Mouse (Mus musculus): ENCODE data around the gene Sned1. TPM values are rescaled to one million over a fixed set of nuclear protein-coding genes. Genes with fewer than 3 reads are reported as not detected.
A peak's percentile ranks its signal among the peaks of the same experiment; 100 is the strongest.

Sned1 gene
- polyA plus RNA-seq, 1 experiment, result 2.6 TPM

DNA sequence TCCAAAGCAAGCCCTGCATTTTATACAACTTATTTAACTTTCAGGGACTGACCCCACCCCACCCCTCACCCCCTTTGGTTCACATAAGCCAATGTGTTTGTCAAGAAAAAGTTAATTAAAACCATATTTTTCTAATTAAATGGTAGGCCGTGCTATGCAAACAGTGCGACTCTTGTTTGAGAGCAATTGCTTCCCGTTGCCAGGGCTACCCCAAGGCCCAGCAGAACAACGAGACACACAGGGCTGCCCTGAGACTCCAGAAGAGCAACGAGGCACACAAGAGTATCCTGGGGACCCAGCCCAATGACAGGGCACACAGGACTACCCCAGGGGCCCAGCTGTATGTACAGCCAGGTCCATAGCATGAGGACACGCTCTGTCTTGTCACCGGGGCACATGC lies 14.9 kb upstream of the Sned1 start:
- H3K36me3 ChIP-seq (ENCODE audit: control insufficient read depth, insufficient read depth, low read length), result no peaks in the 10 kb centered on the region
- no peaks in the 10 kb centered on the region for H3K27me3 ChIP-seq (ENCODE audit: control insufficient read depth, insufficient read depth, low read length)
- peaks cover 6% of the 10 kb centered on the region for H3K4me1 ChIP-seq (ENCODE audit: control insufficient read depth, insufficient read depth, insufficient read length, low read length)
- no peak for TF ChIP-seq CTCF (IDR thresholded peaks at IDR 0.05; ENCODE audit: extremely low read depth, insufficient read length, insufficient replicate concordance, low read depth, low read length)
- TF ChIP-seq POLR2A (IDR thresholded peaks at IDR 0.05; ENCODE audit: low read depth, low read length), result no peak
- WGBS, result 77% methylated on average over 7 of the region's 7 CpGs
- no peak overlapping the region for H3K4me3 ChIP-seq (ENCODE audit: low read depth, low read length)
- no peak overlapping the region for H3K27ac ChIP-seq (ENCODE audit: insufficient read depth, low read depth, low read length)

DNA sequence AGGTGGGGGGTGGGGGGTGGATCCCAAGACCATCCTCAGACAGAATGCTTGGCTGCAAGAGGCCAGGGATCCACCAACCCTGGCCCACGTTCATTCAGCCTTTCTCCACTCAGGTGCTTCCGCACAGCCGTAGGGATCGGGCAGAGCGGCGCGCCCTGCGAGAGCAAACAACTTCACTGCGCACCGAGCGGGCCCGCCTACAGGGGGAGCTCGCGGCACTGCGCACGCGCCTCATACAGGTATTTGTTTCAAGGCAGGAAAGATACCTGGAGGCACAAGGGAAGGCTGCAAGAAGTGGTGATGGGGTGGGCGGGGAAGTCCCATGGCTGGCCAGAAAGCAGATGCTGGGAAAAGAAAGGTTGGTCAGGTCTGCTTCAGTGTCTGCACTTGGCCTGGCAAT lies 11.7 kb upstream of the Sned1 start:
- no peak overlapping the region for H3K27ac ChIP-seq (ENCODE audit: insufficient read depth, low read depth, low read length)
- 3% methylated on average over 18 of the region's 18 CpGs for WGBS
- no peaks in the 10 kb centered on the region for H3K36me3 ChIP-seq (ENCODE audit: control insufficient read depth, insufficient read depth, low read length)
- H3K27me3 ChIP-seq (ENCODE audit: control insufficient read depth, insufficient read depth, low read length), result no peaks in the 10 kb centered on the region
- H3K4me1 ChIP-seq (ENCODE audit: control insufficient read depth, insufficient read depth, insufficient read length, low read length), result peaks cover 6% of the 10 kb centered on the region
- no peak for TF ChIP-seq POLR2A (IDR thresholded peaks at IDR 0.05; ENCODE audit: low read depth, low read length)
- peak; percentile 83 for TF ChIP-seq CTCF (IDR thresholded peaks at IDR 0.05; ENCODE audit: extremely low read depth, insufficient read length, insufficient replicate concordance, low read depth, low read length)
- H3K4me3 ChIP-seq (ENCODE audit: low read depth, low read length), result no peak overlapping the region

DNA sequence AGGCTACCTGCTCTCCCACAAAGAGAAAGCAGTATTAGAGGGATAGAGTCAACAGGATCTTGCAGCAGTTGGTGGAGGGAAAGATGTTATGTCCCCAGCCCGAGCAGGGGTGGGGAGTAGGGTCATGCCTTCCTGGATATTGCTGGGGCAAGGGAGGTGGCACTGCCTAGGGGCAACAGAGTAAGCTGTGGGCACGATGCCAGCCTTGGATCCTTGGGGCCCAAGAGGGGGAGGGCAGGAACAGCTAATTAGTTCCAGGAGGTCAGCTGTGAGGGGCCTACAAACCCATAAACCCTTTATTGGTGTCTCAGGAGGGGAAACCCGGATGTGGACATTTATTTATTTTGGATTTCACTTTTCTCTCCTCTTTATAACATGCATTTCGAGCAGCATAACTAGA lies 10.4 kb upstream of the Sned1 start:
- TF ChIP-seq POLR2A (IDR thresholded peaks at IDR 0.05; ENCODE audit: low read depth, low read length), result no peak
- TF ChIP-seq CTCF (IDR thresholded peaks at IDR 0.05; ENCODE audit: extremely low read depth, insufficient read length, insufficient replicate concordance, low read depth, low read length), result no peak
- WGBS, result 17% methylated on average over 4 of the region's 4 CpGs
- no peaks in the 10 kb centered on the region for H3K36me3 ChIP-seq (ENCODE audit: control insufficient read depth, insufficient read depth, low read length)
- no peak overlapping the region for H3K4me3 ChIP-seq (ENCODE audit: low read depth, low read length)
- peaks cover 6% of the 10 kb centered on the region for H3K4me1 ChIP-seq (ENCODE audit: control insufficient read depth, insufficient read depth, insufficient read length, low read length)
- no peaks in the 10 kb centered on the region for H3K27me3 ChIP-seq (ENCODE audit: control insufficient read depth, insufficient read depth, low read length)
- no peak overlapping the region for H3K27ac ChIP-seq (ENCODE audit: insufficient read depth, low read depth, low read length)

DNA sequence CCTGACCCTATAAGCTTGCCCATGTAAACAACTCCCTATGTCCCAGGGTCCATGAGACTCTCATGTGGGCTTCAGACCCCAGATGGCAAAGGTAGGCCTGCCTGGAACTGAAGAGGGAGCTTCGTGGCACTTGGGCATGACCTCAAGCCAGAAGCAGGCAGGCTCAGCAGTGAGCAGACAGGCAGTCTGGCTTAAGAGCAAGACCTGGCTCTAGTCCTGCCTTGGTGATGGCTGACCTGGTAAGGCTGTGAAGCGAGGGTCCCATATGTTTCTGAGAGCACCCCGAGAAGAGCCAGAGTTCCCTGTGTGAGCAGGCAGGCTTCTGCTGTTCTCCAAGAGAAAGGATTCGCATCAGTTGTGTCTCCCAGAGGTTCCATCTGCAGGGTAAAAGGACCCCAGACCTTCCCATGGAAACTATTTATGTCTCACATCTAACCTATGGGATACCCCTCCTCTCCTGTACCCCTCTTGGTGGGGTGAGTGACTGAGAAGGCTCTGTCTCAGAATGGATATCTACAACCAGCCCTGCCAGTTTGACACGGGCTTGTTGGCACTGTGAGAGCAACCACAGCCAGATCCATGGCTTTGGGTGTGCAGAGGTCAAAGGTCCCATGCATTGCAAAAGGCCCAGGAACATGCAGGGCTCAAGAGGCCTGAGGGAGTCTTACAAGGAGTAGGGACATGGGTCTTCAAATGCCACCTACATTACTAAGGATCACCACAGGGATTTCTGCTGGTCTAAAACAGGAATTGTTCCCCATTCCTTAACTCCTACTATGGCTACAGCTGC lies 9.7 kb upstream of the Sned1 start:
- no peak for TF ChIP-seq CTCF (IDR thresholded peaks at IDR 0.05; ENCODE audit: extremely low read depth, insufficient read length, insufficient replicate concordance, low read depth, low read length)
- no peak for TF ChIP-seq POLR2A (IDR thresholded peaks at IDR 0.05; ENCODE audit: low read depth, low read length)
- H3K27me3 ChIP-seq (ENCODE audit: control insufficient read depth, insufficient read depth, low read length), result no peaks in the 10 kb centered on the region
- no peak overlapping the region for H3K4me3 ChIP-seq (ENCODE audit: low read depth, low read length)
- no peak overlapping the region for H3K27ac ChIP-seq (ENCODE audit: insufficient read depth, low read depth, low read length)
- H3K4me1 ChIP-seq (ENCODE audit: control insufficient read depth, insufficient read depth, insufficient read length, low read length), result peaks cover 6% of the 10 kb centered on the region
- 69% methylated on average over 5 of the region's 5 CpGs for WGBS
- no peaks in the 10 kb centered on the region for H3K36me3 ChIP-seq (ENCODE audit: control insufficient read depth, insufficient read depth, low read length)

DNA sequence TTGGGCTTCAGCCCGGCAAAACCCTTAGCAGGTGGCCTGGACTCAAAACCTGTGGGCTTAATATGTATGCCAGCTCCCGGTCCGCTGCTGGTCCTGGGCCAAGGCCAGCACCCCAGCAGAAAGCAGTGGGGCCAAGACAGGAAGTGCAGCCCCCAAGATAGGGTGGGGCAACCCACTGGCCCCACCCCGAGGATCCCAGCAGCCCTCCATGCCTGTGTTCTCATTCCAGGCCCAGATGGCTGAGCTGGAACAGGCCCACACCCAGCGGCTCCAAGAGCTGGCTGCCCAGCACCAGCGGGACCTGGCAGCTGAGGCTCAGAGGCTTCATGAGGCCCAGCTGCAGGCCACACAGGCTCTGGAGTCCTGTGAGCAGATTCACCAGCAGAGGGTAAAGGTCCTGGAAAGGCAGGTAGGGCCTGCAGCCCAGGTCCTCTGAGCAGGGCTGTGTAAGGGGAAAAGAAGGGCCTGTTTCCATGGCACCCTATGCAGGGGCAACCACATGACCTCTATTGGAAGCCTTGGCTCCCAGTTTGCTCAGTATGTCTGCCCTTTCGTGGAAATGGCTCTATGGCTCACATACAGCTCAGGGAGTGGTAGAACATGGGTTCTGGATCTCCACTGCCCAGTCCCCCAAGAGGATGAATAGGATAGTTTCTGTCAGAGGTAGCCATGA lies 8.2 kb upstream of the Sned1 start:
- Histone ChIP-seq H3K36me3 (ENCODE audit: control insufficient read depth, insufficient read depth, low read length) (no peaks in the 10 kb centered on the region), H3K27me3 (ENCODE audit: control insufficient read depth, insufficient read depth, low read length) (no peaks in the 10 kb centered on the region), H3K4me1 (ENCODE audit: control insufficient read depth, insufficient read depth, insufficient read length, low read length) (peaks cover 6% of the 10 kb centered on the region), H3K4me3 (ENCODE audit: low read depth, low read length) (no peak overlapping the region), H3K27ac (ENCODE audit: insufficient read depth, low read depth, low read length) (no peak overlapping the region)
- no peak for TF ChIP-seq CTCF (IDR thresholded peaks at IDR 0.05; ENCODE audit: extremely low read depth, insufficient read length, insufficient replicate concordance, low read depth, low read length)
- no peak for TF ChIP-seq POLR2A (IDR thresholded peaks at IDR 0.05; ENCODE audit: low read depth, low read length)
- 84% methylated on average over 7 of the region's 7 CpGs for WGBS

DNA sequence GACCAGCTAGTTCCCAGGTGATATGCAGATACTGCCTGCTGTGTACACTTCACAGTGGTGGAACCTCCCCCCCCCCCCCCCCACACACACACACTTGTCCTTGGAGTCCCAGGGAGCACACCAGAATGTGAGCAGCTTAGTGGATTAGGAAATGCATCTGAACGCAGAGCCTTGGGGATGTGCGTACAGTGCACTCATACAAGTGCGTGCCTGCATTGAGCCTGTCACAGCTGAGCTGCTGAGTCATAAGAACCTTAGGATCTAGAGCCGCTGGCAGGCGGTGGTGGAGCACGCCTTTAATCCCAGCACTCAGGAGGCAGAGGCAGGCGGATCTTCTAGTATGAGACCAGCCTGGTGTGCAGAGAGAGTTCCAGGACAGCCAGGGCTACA lies 7.7 kb upstream of the Sned1 start:
- TF ChIP-seq POLR2A (IDR thresholded peaks at IDR 0.05; ENCODE audit: low read depth, low read length), result no peak
- Histone ChIP-seq H3K4me1 (ENCODE audit: control insufficient read depth, insufficient read depth, insufficient read length, low read length) (peaks cover 6% of the 10 kb centered on the region), H3K4me3 (ENCODE audit: low read depth, low read length) (no peak overlapping the region), H3K27ac (ENCODE audit: insufficient read depth, low read depth, low read length) (no peak overlapping the region), H3K36me3 (ENCODE audit: control insufficient read depth, insufficient read depth, low read length) (no peaks in the 10 kb centered on the region), H3K27me3 (ENCODE audit: control insufficient read depth, insufficient read depth, low read length) (no peaks in the 10 kb centered on the region)
- 94% methylated on average over 7 of the region's 7 CpGs for WGBS

DNA sequence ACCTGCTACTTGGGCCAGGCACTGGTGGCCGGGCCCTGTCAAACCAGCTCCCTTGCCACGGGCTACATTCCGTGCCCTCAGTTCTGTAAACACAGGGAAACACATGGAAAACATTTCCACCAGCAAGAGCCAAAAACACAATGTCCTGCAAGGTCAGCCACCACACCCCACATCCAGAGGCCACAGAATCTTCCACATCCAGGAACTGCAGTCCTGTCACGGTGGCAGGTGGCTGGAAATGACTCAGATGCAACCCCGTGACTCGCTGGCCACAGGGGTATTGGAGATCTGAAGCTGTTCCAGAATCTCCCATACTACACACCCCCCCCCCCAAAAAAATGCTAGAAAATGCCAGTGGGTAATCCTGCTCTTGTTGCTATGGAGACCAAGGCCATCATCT lies 6.4 kb upstream of the Sned1 start:
- whole genome bisulfite sequencing, result 85% methylated on average over 6 of the region's 6 CpGs
- H3K4me1 ChIP-seq (ENCODE audit: control insufficient read depth, insufficient read depth, insufficient read length, low read length), result peaks cover 2% of the 10 kb centered on the region
- TF ChIP-seq CTCF (IDR thresholded peaks at IDR 0.05; ENCODE audit: extremely low read depth, insufficient read length, insufficient replicate concordance, low read depth, low read length), result no peak
- TF ChIP-seq POLR2A (IDR thresholded peaks at IDR 0.05; ENCODE audit: low read depth, low read length), result no peak
- no peaks in the 10 kb centered on the region for H3K27me3 ChIP-seq (ENCODE audit: control insufficient read depth, insufficient read depth, low read length)
- no peaks in the 10 kb centered on the region for H3K36me3 ChIP-seq (ENCODE audit: control insufficient read depth, insufficient read depth, low read length)
- no peak overlapping the region for H3K4me3 ChIP-seq (ENCODE audit: low read depth, low read length)
- no peak overlapping the region for H3K27ac ChIP-seq (ENCODE audit: insufficient read depth, low read depth, low read length)
